Mouse (Mus musculus) E14TG2a.4 (cell line): ENCODE data around the gene Qtrt1.

Experiments used
- CTCF ChIP-seq: conservative IDR thresholded peaks from 2 replicates; pipeline ENCODE4 v1.5.1; 2014; ENCODE audit warnings: low read length
- NANOG ChIP-seq: IDR thresholded peaks from 2 replicates; pipeline ENCODE4 v1.6.1; 2014; ENCODE audit warnings: borderline replicate concordance, low read length, mixed read lengths
- POU5F1 ChIP-seq: IDR thresholded peaks from 2 replicates; pipeline ENCODE4 v1.6.1; 2014; ENCODE audit warnings: low read length, borderline replicate concordance

- TF ChIP-seq CTCF (no peak), NANOG (no peak), POU5F1 (no peak)
Measured at GRCm38 (mm10) chr9:21379195-21379594, 32.4 kb upstream of the Qtrt1 start.
